Mouse (Mus musculus) olfactory bulb, adult 2 months (tissue): Measurements from ENCODE around the gene Bicc1. TPM values are rescaled to one million over a fixed set of nuclear protein-coding genes. Genes with fewer than 3 reads are reported as not detected.

ENCODE experiments used
- H3K27ac ChIP-seq: fragments of 200-500 bp; 2 replicates; pipeline ENCODE4 v1.5.1; 2012; ENCODE audit warnings: low read depth, low read length; ENCODE audit not compliant: insufficient read depth
- H3K4me1 ChIP-seq: fragments of 200-500 bp; 2 replicates; pipeline ENCODE4 v1.6.1; 2012; ENCODE audit warnings: low read length; ENCODE audit not compliant: control insufficient read depth, insufficient read depth
- H3K4me3 ChIP-seq: fragments of 200-500 bp; 2 replicates; pipeline ENCODE4 v1.5.1; 2012; ENCODE audit warnings: mild to moderate bottlenecking, low read depth, low read length, moderate library complexity; ENCODE audit not compliant: insufficient read depth
- CTCF ChIP-seq: fragments of 200-500 bp; IDR thresholded peaks from 2 replicates; pipeline ENCODE4 v1.5.1; 2012; ENCODE audit warnings: low read depth, mild to moderate bottlenecking, low read length, moderate library complexity; ENCODE audit not compliant: insufficient read depth
- POLR2A ChIP-seq: fragments of 200-500 bp; IDR thresholded peaks from 2 replicates; pipeline ENCODE4 v1.6.1; 2012; ENCODE audit warnings: mild to moderate bottlenecking, low read depth, low read length, moderate library complexity; ENCODE audit not compliant: insufficient read depth
- WGBS: fragments of 180-500 bp; shearing (Covaris S2); methylation state at CpG from one replicate; pipeline ENCODE4 v1.1.7; 2018; 5-methylcytosine and 5-hydroxymethylcytosine counted together
- polyA plus RNA-seq: library from polyadenylated mRNA; stranded (reverse); fragments of >200 nt; gene quantifications from 2 replicates; pipeline ENCODE4 v1.2.4, GENCODE M21; 2012; ENCODE audit warnings: low replicate concordance; ENCODE audit not compliant: missing spikeins, insufficient read depth, insufficient read length

Bicc1 gene
- polyA plus RNA-seq, 1 experiment: not detected

DNA sequence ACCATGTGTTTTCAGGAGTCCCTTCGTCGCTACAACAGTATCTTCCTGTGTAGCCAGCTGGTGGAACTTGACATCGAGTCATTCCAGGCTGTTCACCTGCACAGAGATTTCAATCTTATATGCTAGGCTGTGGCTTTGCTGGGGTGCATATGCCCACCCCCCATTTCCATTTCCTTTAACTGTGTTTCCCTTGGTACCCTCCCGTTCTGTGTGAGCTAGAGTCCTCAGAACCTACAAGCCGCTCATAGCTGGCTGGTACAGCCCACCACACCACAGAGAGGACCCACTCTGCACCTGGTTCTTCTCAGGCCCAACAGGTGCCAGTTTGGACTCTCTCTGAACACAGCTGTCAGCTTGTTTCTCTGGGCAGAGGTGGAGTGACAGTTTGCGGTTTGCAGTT is 244.4 kb downstream of the Bicc1 start:
- no peak overlapping the region for H3K27ac ChIP-seq
- no peak for TF ChIP-seq CTCF
- TF ChIP-seq POLR2A: no peak
- no peak overlapping the region for H3K4me3 ChIP-seq
- 96% methylated on average over 6 of the region's 6 CpGs for WGBS
- H3K4me1 ChIP-seq: no peaks in the 10 kb centered on the region

DNA sequence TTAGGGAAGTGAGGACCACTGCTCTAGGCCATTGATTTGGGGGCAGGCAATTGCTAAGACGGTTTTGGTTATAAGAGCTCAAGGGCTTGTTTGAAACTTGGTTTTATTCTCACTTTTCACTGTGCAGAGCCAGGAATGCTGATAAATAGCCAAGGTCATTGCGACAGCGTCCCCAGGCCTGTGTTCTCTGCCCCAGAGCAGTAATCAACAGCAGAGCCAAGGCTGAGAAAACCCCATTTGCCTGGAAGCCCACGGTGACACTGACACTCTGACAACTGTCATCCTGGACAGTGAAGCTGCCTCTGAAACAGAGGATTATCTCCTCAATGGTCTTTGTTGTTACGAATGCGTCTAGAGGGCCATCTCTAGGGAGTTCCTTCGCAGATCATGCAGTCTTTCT is 255.6 kb downstream of the Bicc1 start:
- Histone ChIP-seq H3K27ac (no peak overlapping the region), H3K4me1 (peaks cover 6% of the 10 kb centered on the region), H3K4me3 (no peak overlapping the region)
- TF ChIP-seq CTCF (no peak), POLR2A (no peak)
- WGBS: 72% methylated on average over 7 of the region's 7 CpGs

DNA sequence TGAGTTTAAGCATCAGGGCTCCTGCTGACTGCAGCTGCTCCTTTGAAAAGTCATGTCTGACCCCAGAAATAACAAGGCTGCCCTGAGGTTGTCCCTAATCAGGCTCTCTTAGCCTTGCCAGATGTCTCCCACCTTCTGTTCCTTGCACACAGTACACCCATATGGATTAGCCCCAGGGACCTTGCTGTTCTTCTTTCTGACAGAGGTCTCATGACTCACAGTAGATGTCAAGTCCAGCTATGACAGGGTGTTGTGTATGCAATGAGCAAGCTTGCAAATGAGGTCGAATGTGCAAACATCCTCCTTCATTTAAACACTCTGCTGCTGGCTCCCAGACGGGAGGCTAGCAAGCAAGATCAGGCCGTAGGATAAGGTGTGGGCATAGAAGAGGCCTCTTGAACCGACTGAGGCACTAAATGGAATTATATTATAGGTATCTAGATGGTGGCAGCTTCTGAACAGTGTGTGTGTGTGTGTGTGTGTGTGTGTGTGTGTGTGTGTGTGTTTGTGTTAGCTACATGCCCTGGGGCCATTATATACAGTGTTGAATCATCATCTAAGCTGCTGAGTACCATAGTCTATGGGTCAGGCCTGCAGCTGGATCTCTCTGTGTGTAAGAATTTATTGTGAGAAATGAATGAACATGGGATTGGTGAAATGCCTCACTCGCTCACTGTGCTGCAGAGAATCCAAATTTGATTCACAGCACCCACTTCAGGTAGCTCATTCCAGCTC is 256.6 kb downstream of the Bicc1 start:
- TF ChIP-seq CTCF: no peak
- no peak for TF ChIP-seq POLR2A
- WGBS: 81% methylated on average over 5 of the region's 5 CpGs
- Histone ChIP-seq H3K27ac (no peak overlapping the region), H3K4me3 (no peak overlapping the region), H3K4me1 (peaks cover 6% of the 10 kb centered on the region)

DNA sequence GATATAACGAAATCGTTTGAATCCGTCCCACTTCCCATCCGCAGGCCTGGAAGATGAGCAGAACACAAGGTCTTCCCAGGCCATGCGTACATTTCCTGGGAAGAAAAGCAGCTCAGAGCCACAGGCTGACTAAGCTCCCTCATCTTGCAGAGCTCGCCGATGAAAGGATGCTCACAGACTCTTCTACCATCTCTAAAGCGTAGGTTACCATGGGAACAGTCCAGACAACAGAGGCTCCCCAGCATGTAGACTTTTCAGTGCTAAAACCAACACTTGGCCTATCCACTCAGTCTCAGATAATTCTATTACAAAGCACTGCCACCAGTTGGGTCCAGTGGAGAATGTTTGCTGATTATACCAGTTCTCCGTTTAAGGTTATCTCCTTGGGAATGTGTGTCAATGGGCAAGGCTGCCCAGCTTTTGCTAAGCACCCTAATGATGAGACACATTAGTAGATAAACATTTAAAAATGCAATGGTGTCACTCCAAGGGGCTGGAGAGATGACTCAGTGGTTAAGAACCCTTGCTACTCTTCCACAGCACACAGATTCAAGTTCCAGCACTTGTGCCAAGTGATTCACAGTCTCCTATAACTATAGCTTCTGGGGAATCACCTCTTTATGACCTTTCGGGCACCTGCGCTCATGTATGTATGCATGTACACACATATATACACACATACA is 258.2 kb downstream of the Bicc1 start:
- Histone ChIP-seq H3K27ac (peak overlapping the region; percentile 64; the same call in 1 of the 2 replicates), H3K4me3 (no peak overlapping the region), H3K4me1 (peaks cover 6% of the 10 kb centered on the region)
- TF ChIP-seq POLR2A (no peak), CTCF (no peak)
- WGBS: 55% methylated on average over 11 of the region's 11 CpGs

DNA sequence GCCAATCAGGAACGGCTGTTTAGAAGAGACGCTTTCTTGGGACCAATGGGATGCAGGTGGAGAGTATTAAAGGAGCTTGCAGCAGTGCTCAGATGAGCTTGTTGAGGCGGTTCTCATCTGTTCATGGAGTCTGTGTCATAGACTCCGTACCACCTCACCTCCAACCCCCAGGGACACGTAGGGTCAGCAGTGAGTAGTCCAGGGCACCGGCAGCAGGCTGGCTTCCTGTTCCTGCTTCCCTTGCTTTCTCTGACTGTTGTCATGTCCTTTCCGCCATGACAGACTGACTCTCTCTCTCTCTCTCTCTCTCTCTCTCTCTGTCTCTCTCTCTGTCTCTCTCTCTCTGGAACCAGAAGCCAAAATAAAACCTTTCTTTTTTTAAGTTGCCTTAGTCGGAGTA is 263.6 kb downstream of the Bicc1 start:
- Histone ChIP-seq H3K27ac (no peak overlapping the region), H3K4me3 (no peak overlapping the region), H3K4me1 (peaks cover 1% of the 10 kb centered on the region)
- TF ChIP-seq CTCF (no peak), POLR2A (no peak)
- 92% methylated on average over 8 of the region's 8 CpGs for WGBS

DNA sequence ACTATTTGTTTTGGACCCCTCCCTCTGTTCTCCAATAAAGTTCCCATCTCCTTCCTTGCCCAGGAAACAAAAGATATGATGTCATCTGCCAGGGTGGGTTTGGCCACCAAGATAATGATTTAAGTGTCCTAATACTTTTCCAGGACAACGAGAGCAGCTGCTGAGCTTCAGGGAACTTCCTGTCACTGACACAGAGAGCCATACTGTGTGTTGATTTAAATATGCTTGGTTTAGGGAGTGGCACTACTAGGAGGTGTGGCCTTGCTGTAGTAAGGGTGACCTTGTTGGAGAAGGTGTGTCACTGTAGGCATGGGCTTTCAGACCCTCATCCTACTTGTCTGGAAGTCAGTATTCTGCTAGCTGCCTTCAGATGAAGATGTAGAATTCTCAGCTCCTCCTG is 281.5 kb downstream of the Bicc1 start:
- H3K27ac ChIP-seq: no peak overlapping the region
- H3K4me3 ChIP-seq: no peak overlapping the region
- no peak for TF ChIP-seq CTCF
- no peak for TF ChIP-seq POLR2A
- 76% methylated on average over 1 of the region's 1 CpGs for WGBS
- 0 out of 2 replicates have a peak, but pooled peaks cover 4% of the 10 kb centered on the region for H3K4me1 ChIP-seq

DNA sequence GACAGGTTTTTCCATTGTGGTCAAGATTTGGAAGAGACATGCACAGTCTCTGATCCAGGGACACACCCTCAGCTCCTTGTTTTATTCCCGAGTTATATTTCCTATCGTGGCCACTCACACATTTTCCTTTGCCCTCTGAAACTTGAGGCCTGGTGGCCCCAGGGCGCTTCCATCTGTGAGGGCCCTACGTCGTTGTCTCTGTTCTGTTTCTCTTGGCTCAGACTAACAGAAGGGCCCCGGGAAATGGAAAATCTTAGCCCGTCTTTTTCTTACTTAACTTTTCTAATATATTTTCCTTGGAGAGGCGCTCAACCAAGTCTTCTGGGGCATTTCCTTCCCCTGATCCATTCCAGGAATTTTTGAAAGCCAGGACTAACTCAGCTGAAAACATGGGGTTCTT is 281.9 kb downstream of the Bicc1 start:
- TF ChIP-seq CTCF: no peak
- TF ChIP-seq POLR2A: no peak
- Histone ChIP-seq H3K4me3 (no peak overlapping the region), H3K27ac (no peak overlapping the region), H3K4me1 (0 out of 2 replicates have a peak, but pooled peaks cover 4% of the 10 kb centered on the region)
- WGBS: 87% methylated on average over 8 of the region's 8 CpGs

DNA sequence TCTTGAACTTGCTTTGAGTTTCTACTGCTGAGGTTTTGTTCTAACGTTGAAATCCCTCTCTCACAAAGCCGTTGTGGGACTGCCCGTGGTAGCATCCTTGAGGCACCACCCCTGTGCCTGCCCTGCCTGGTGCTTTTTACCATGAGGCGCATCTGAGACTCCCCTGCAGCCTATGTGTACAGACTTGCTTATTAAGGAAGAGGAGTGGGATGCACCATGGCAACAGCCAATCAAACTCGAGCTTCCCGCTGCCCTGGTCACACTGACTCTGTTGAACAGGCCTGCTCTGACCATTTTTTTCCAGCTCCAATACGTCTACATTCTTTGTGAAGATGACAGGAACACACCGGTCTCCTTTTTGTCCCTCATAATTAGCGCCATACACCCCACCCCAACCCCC is 283.0 kb downstream of the Bicc1 start:
- TF ChIP-seq CTCF (no peak), POLR2A (no peak)
- 0 out of 2 replicates have a peak, but pooled peaks cover 4% of the 10 kb centered on the region for H3K4me1 ChIP-seq
- no peak overlapping the region for H3K4me3 ChIP-seq
- 81% methylated on average over 9 of the region's 9 CpGs for WGBS
- H3K27ac ChIP-seq: no peak overlapping the region

DNA sequence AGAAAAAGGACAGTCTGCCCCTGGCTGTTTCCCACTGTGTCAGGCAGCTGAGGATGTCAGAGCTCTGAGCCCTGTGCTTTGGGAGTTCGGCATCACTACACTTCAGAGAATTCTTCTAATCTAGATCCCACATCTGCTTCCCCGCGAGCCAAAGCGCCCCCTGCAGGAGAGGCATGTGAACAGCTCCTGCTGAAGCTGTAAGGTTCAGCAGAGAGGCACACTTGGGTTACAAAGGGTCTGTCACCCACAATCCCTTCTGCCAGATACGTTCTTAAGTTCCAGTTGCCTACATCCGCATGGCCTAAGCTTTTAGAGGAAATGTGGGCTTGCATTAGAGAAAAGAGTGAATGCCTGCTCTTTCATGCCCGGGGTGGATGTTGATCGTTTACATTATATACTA is 283.4 kb downstream of the Bicc1 start:
- Histone ChIP-seq H3K4me1 (0 out of 2 replicates have a peak, but pooled peaks cover 4% of the 10 kb centered on the region), H3K27ac (no peak overlapping the region), H3K4me3 (no peak overlapping the region)
- 77% methylated on average over 8 of the region's 8 CpGs for WGBS
- TF ChIP-seq CTCF (no peak), POLR2A (no peak)
